Mouse (Mus musculus): Measurements from ENCODE around the gene Calm2.
A peak's percentile ranks its signal among the peaks of the same experiment; 100 is the strongest.

Gene Calm2

DNA sequence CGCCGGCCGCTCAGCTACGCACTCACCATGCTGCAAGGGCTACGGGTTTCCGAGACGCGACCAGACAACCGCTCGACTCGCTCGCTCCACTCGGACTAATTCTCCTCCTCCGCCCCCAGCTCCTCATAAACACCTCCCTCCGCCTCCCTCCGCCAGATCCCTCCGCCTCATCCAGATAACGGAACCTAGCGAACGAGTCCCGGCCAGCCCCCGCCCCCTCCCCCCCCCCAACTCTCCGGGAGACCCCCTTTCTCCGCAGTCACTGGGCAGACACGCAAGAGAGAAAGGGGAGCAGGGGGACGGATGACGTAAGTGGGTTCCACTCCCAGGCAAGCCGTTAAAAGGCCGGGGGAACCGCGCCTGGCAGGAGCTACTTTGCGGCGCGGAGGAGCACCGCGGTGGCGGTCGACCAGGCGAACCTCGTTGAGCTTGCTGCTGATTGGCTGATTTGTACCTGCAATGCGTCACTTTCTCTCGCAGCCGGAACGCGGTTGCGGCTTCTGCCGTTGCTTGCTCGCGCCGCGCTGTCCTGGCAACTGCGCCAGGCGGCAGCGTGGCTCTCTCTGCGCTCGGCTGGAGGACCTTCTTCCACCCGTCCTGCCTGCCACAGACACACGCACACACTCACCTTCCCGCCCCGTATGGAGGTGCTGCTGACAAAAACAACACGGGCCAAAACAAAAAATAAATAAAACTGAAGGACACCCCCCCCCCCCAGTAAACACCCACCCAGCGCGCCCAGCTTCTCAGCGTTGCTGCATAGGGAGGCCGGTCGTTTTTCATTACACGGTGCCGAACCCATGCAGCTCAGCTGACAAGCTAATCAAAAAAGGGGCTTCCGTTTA lies at the start of gene Calm2:
TSS of gene Calm2 (minus strand) at position 169 of the 845 bp plus-strand sequence.
- peak; percentile 98 to 99 for DNase-seq

DNA sequence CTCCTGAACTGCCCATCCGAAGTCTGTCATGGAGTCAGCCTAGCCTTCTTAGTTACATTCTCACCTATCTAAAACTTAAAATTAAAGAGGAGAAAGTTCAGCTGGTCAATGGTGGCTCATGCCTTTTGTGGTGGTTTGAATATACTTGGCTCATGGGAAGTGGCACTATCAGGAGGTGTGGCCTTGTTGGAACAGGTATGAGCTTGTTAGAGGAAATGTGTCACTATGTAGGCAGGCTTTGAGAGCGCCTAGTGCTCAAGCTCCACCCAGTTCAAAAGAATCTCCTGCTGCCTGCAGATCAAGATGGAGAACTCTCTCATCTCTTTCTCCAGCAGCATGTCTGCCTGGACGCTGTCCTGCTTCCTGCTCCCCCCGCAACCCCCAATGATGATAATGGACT lies 48.8 kb upstream of the Calm2 start:
- no peak for DNase-seq

DNA sequence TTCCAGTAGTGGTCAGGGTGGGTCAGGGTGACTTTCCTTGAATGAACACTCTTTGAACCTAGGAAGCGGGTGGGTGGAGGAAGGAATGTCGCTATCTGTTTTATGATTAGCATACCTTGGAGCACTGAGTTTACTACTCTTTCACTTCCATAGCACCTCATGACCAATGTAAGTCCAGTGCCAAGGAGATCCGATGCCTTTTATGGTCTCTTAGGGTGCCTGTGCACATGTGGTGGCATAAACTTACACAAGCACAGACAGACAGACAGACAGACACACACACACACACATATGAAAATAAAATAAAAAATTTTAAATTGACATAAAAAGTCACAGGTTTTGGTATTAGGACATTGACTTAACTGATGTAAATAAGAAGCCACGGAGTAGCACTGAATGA lies 47.6 kb upstream of the Calm2 start:
- no peak for DNase-seq

DNA sequence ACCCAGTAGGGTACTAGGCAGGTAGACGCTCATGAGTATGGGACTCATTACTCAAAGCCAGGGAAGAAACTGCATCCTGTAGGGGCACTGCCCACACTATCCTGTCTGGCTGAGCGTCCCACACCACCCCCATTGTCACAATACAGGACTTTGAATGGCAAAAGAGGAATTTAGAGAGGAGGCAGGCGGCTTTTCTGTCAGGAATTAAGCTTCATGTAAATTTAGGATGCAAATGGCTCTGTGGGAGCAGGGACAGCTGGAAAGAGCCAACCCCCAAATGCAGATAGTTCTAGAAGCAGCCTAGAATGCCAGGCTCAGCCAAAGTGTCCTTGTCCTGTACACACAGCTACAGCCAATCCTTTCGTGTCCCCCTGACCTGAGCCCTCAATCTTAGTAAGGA lies 45.6 kb upstream of the Calm2 start:
- DNase-seq, result no peak

DNA sequence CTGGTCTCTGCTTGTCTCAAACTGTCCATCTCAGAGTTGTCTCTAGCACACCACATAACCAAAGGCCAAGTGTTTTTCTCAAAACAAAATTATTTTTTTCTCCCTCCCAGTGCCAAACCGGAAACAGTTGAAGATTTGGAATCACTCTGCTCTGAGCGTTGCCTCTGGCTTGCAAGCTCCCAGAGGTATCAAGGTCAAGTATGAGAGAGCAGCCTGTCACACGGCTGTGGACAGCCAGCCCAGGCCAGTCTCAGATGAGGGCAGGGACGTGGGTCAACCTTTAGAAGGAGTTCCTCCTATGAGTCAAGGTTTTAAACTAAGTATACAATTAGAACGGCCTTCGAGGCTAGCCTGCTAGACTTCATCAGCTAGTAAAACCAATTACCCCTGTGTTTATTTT lies 43.6 kb upstream of the Calm2 start:
- DNase-seq, result peak; percentile 39 to 49

DNA sequence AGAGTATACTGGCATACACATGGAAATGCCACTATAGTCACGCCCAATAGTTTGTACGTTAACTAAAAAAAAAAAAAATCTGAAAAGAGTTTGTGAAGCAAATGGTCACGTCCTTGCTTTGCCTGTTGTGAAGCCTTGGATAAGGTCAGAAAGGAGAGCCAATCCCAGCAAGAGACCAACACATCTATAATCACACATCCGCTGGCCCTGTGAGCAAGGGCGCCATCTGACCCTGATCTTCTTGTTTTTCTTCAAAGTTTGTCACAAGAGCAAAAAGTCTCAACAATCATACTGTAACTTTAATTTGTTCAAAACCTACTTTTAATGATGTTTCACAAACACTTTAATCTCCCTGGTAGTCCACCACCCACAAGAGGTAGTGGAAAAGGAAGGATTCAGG lies 39.0 kb upstream of the Calm2 start:
- no peak for DNase-seq

DNA sequence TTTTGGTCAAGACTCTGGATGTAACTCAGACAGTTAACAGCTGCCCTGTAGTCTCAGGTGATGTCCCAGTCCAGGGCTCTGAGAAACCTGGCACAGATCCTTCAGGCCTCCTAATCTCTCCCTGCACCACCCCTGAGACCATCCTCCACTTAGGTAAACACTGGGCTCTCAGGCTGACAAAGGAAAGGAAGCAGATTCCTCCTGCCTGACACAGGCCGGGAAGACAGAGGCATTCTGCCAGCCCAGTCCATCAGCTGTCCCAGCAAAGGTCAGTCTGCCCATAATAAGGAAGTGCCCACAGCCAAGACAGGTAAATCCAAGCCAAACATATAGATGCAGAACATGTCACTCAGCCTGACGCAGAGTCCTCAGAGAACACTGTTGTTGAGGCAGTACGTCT lies 36.1 kb upstream of the Calm2 start:
- DNase-seq, result peak in 1 of 2 experiments; percentile 14

DNA sequence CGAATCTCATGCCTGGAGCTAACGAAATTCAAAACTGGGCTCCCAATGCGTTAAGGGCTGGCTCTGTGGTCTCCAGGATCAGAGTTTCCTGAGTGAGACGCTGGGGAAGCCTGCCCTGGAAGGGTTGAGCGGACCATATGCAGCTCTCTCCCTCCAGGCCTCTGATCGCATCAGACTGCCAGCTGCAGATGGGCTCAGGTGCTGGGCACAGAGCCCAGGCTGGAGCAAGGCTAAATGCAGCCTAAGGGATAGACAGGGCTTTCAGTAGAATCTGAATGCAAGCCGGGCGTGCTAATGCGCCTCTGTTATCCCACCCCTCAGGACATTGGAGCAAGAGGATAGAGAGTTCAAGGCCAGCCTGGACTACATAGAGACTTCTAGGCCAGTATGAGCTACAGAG lies 31.8 kb upstream of the Calm2 start:
- no peak for DNase-seq

DNA sequence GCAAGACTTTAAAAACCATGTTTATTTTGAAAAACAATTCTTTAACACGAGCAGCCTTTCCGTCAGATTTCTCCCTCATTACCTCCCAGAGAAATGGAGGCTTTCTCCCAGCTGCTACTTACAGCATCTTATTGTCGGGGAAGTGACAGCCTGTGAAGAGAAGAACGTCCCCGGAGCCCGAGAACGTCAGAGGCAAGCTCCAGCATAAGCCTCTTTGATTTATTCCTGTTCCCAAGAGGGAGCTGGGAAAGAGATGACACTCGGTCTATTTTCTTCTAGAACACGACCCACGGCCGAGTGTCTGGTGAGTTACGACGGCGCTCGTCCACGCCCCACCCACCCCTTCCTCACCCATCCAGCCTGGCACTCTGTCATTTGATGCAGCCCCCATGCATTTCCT lies 30.9 kb upstream of the Calm2 start:
- no peak for DNase-seq

DNA sequence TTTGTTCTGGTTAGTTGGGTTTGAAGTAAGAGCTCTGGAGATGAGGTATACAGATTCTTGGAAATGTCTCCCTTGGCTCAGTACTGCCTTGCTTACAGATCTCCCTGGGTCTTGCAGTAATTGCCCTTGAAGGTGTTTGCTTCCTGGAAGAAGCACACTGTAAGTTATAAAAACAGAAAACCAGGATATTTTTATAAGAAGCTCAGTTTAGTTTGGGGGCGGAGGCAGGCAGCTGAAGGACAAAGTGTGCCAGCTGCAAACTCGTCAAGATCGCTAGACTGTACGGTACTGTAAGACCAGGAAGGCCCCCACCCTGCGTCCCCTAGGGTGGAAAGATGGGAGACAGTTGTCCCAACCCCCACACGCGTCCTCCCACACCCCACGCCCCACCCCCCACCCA lies 28.6 kb upstream of the Calm2 start:
- DNase-seq, result no peak

DNA sequence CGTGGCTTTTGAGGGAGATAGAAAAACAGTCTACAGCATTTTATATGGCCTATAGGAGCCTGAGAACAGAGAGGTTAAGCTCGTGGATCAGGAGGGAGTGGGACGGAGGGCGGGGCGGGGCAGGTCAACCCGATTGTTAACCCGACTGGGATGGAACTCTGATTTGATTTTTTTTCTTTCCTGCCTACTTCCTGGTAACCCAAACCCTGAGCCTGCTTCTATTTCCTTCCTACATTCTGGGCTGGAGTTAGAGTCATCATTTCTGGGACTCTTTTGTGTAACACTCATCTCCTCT lies 27.7 kb upstream of the Calm2 start:
- no peak for DNase-seq

DNA sequence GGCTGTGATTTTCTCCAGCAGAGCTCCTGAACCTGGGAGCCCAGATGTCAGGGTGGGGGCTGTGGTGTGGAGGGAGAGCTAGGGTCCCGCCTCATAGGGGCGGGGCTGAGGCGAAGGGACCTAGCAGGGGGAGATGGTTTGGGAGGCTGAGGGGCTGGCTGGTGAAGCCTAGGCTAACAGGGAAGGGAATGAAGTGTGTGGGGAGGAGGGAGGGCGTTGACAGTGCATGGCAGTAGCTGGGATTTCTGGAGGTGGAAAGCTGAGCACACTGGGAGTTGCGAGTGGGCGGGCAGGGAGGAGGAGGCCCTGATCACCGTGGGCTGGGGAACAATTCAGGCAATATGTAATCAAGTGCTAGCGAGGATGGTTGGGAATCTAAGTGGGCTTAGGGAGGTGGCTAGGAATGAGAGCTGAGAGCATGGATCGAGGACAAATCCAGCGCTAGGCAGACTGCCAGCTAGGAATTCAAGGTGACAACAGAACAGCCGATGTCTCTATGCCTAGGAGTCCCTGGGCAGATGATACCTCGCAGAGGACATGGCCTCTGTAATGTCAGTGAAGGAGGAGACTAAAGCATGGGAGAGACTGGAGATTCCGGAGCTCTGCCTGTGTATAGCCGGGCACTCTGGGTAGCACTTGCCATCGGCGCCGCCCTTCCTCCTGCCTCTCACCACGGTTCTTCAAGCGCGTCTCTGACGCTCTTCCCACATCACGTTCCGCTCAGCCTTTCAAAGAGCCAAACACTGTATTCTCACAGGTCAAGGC lies 27.2 kb upstream of the Calm2 start:
- peak; percentile 26 to 53 for DNase-seq

DNA sequence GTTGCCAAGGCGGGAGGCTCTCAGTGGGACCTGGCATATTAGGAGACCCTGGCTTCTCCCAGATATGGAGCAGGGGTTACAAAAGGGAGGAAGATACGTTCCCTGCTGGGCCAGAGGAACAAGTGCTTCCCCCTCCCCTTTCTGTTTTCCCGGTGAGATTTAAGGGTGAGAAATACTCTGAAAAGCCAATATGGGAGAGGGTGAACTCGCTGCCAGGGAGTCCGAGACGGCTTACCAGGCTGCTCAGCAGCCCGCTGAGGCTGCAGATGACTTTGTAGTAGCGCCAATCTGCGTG lies 26.7 kb upstream of the Calm2 start:
- no peak for DNase-seq

DNA sequence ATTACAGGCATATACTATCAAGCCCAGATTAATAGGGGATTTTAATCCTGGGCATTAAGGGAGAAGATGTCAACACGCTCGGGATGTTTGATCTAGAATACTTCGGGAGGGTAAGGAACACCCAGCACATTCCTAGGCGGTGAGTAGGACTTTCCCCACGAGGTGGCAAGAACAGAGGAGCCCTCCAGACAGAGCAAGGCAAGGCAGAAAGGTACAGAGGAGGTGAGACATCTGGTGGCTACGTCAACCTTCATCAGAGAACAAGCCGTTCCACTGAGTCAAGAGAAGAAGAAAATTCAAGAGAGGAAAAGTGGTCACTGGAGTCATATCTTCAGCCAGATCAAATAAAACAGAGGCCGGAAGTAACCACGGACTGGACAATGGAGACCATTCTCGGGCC lies 26.1 kb upstream of the Calm2 start:
- DNase-seq, result no peak

DNA sequence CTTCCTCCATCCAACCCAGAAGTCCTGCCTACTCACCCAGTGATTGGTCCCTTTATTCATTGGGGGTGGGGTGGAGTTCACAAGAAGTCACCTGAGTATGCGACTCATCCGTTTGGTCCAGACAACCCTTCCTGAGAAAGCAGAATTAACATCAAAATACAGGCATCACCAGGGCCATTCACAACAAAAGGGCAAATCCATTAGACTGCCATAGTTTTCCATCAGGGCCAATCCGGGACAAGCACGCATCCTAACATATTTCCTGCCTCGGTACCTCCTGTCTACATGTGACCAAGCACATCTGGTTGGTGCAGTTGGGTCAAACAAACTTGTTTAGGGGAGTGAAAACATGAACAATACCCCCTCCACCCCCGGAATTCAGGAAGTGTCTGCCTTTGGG lies 24.9 kb upstream of the Calm2 start:
- DNase-seq, result no peak

DNA sequence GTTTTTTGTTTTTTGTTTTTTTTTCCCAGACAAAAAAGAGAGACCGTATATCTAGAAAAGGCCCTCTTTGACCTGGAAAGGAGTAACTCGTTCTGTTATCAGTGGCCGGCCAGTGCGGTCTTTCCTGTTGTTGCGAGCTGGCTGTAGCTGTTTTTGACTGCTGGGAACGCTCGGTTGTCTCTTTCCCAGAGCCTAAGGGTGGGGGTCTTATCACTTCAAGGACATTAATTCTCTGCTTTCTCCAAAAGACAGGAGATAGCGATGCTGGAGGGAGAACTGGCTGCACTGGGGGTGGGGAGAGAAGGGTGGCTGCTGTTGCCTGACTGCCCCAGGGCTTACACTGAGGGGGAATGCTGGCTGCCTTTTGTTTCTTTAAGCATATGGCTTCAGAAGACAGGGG lies 24.1 kb upstream of the Calm2 start:
- no peak for DNase-seq

DNA sequence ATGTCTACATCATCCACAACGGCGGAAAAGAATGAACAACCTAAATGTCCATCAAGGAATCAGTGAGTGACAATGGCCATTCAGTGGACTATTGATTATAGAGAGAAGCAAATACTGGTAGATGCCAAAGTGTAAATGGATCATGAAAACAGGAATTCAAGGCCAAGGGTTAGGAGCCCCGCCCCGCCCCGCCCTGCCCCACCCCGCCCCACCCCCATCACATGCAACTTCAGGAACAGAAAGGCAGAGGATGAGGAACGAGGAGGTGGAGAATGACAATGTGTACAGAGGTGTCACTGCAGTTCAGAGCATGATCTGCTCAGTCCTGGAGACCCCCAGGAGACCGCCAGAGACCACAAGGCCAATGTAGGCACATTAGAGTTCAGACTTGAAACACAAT lies 23.5 kb upstream of the Calm2 start:
- DNase-seq, result no peak

DNA sequence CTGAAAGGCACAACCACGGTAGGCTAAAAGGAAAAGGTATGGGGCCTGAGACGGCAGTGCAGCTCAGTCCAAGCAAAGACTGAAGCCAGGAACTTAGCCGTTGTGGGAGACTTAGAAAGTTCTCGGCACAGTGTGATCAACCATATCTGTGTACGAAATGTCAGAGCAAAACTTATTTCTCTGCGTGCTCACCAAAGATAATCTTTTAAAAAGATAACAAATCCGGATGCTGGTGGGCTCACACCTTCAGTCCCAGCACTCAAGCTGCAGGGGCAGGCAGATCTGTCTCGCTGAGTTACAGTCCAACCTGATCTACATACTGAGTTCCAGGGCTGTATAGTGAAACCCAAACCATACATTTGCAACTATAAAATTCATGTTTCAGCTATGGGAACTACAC lies 22.7 kb upstream of the Calm2 start:
- DNase-seq, result no peak

DNA sequence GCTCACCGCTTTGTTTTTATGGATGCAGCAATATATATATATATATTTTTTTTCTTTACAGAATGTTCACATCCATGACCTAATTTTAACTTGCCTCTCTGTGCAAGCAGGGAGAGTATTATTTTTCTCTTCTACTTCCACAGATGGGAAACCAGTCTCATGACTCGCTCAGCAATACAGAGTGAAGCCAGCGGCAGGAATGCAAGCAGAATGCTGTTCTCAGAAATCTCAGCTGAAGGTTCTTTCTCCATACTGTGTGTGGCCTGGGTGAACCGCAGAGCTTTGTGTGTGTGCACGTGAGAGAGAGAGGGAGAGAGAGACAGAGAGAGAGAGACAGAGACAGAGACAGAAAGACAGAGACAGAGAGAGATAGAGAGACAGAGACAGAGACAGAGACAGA lies 21.9 kb upstream of the Calm2 start:
- DNase-seq, result no peak

DNA sequence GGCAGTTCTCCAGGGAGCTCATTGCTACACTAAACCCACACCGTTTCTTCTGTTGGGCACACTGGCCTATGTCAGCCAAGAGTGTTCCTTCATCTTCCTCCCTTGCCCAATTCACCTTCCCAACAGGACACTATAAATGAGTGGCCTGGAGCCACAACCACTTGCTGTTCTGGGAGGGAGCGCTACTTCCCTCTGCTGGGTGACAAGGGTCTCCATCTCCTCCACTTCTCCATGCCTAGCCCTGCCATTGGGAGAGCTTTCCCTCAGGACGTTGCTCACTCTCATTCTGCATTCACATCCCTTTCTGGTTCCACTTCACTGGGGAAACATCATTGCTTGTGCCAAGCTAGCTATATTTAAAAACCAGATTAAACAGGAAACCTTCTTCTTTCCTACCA lies 14.8 kb upstream of the Calm2 start:
- no peak for DNase-seq

DNA sequence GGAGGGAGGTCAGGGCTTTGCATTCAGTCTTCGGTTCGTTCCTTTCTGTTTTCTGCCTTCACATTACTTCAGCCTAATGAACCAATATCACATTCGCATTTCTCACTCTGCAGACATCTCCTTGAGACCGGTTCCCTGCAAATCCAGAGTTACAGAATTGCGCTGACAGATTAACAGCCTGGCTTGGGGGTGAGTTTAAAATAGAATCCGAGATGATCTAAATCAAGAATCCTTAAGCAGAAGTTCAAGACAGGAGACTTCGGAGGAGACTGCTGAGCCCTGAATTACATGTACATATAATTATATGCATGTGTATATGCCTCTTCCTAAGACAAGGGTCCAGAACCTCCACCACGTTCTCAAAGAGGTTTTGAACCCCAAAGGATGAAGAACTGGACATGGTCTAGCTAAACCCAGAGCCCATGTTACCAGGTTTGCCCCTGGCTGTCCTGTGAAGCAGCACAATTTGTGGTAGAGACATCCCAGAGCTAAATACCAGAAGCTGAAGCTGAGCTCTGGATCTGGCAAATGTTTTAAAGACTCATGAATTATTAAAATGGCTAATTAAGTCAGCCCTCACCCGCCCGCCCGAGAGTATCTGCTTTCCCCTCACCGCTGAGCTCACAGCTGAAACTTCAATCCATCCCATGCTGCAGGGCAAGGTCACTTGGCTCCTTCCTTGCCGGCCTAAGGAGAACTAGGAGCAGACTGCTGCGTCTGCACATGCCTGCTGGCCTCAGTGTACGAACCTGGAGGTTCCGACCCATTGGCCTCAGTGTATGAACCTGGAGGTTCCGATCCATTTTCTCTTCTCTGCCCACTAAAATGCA lies 14.1 kb upstream of the Calm2 start:
- DNase-seq, result peak; percentile 44 to 50

DNA sequence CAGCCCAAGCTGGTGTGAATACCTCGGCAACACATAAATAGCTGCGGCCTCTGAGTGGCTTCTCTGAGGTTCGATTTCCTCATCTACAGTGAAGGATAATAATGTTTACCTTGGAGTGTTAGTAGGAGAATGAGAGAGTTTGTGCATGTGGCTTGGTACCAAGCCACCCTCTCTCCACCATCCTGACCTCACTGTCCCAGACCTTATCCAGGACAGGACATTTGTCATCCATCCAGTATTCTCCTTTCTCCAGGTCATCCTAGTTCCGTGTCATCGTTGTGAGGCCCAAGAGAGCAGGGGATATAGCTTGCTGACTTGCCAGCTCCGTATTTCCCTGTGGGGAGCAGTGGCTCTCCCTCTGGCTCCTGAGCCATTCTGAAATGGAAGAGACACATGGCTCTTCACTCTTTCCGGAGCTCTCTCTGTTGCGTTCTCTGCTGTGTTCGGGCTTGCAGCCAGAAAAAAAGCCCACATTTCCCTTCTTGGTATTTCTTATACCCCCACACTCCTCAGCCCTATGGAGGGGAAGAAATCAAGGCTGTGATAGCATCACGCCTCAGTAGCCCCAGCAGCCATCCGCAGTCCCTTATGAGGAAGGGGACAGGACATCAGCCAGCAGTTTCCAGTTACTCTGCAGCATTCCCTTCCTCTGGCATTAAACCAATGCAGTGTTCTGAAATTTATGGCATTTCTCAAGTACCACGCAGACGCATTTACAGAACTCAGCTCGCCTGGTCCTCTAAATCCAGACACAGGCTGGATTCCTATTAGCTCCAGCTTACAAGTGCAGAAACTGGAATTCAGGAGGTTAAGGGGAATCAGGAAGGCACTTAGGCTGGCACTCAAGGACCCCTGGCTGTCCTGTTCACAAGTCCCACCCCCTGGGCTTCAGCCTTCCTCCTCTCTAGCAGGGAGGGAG lies 13.3 kb upstream of the Calm2 start:
- DNase-seq, result peak in 1 of 2 experiments; percentile 21

Data from kidney, postnatal 36 days (tissue).